Comparison of ENCODE assay signal across 13 mouse cellular contexts in genomic region chr1:39089875-39090274, GRCm38 (mm10).
DNase-seq lines count a peak whose midpoint lies in the region; ATAC-seq lines count a peak whose summit lies in the region.
"Had no signal": no experiment of that assay in that cellular context is flagged by ENCODE, and none has a peak within 500 bp of the region (broad histone marks: within the 10 kb centered on the region; RNA-seq: fewer than 3 reads in every experiment).

No protein-coding gene starts in this region.

- no peak overlapping the region for H3K4me3 ChIP-seq in heart, embryonic 10.5 days
- H3K4me3 ChIP-seq in heart, embryonic 12.5 days, result no peak overlapping the region
- no peak overlapping the region for H3K4me3 ChIP-seq in midbrain, embryonic 11.5 days (ENCODE audit: low read depth, low read length)
- H3K4me3 ChIP-seq: layer of hippocampus, adult 2 months; myocyte had no signal

- peaks cover 5% of the 10 kb centered on the region for H3K4me1 ChIP-seq in heart, embryonic 10.5 days
- no peaks in the 10 kb centered on the region for H3K4me1 ChIP-seq in heart, embryonic 12.5 days (replicated peaks)
- H3K4me1 ChIP-seq in midbrain, embryonic 11.5 days (ENCODE audit: control insufficient read depth, insufficient read depth, low read length), result no peaks in the 10 kb centered on the region

- WGBS in heart, embryonic 10.5 days, result 47% methylated on average over 9 of the region's 9 CpGs
- WGBS in heart, embryonic 12.5 days, result 39% methylated on average over 9 of the region's 9 CpGs
- WGBS in midbrain, embryonic 11.5 days, result 90% methylated on average over 9 of the region's 9 CpGs

- H3K9me3 ChIP-seq in heart, embryonic 10.5 days, result no peaks in the 10 kb centered on the region
- H3K9me3 ChIP-seq in heart, embryonic 12.5 days (replicated peaks), result peaks cover 4% of the 10 kb centered on the region; the same call in 1 of the 2 replicates
- no peaks in the 10 kb centered on the region; the same call in 1 of the 2 replicates for H3K9me3 ChIP-seq in midbrain, embryonic 11.5 days (ENCODE audit: control insufficient read depth, low read length)

- peak; percentile 74 for DNase-seq in heart, embryonic 10.5 days (ENCODE audit: low spot score)
- DNase-seq in CD4-positive, CD25-positive, alpha-beta regulatory T cell, adult 2 months (ENCODE audit: low read depth, low spot score), result peak; percentile 56
- DNase-seq in midbrain, embryonic 11.5 days (ENCODE audit: low spot score, missing footprints), result no peak
- no peak for DNase-seq in ovary, postnatal 14 days (ENCODE audit: low spot score)
- DNase-seq in urinary bladder, postnatal 36 days (ENCODE audit: low spot score in 2 of 2), result no peak
- DNase-seq: heart, adult 11 months; heart, postnatal 14 days had no signal

- no peak for ATAC-seq in heart, embryonic 12.5 days (ENCODE audit: insufficient number of reproducible peaks, low FRiP score)
- peak; percentile 86 for ATAC-seq in granulocyte monocyte progenitor cell, adult 5-6 weeks (replicated peaks; ENCODE audit: poor library complexity, severe bottlenecking)
- 0 out of 2 replicates have a peak, but pooled peaks have one; percentile 35 for ATAC-seq in megakaryocyte, adult 5-6 weeks (ENCODE audit: poor library complexity, severe bottlenecking)
- no peak for ATAC-seq in midbrain, embryonic 11.5 days (ENCODE audit: low FRiP score)
- ATAC-seq: intestine, postnatal 0 days had no signal

- H3K9ac ChIP-seq in heart, embryonic 12.5 days, result no peak overlapping the region
- no peak overlapping the region for H3K9ac ChIP-seq in midbrain, embryonic 11.5 days (ENCODE audit: low read length)

- H3K4me2 ChIP-seq in heart, embryonic 12.5 days, result no peak overlapping the region
- no peak overlapping the region for H3K4me2 ChIP-seq in midbrain, embryonic 11.5 days

- no peaks in the 10 kb centered on the region for H3K36me3 ChIP-seq in heart, embryonic 10.5 days
- H3K36me3 ChIP-seq in heart, embryonic 12.5 days, result no peaks in the 10 kb centered on the region
- no peaks in the 10 kb centered on the region for H3K36me3 ChIP-seq in midbrain, embryonic 11.5 days (ENCODE audit: control insufficient read depth, insufficient read depth, low read length)

- H3K27me3 ChIP-seq in heart, embryonic 10.5 days (ENCODE audit: insufficient read depth, poor library complexity, severe bottlenecking), result no peaks in the 10 kb centered on the region
- no peaks in the 10 kb centered on the region for H3K27me3 ChIP-seq in heart, embryonic 12.5 days (replicated peaks)
- H3K27me3 ChIP-seq in midbrain, embryonic 11.5 days (ENCODE audit: control insufficient read depth, insufficient read depth, low read length), result no peaks in the 10 kb centered on the region

- no peak overlapping the region for H3K27ac ChIP-seq in heart, embryonic 10.5 days
- no peak overlapping the region for H3K27ac ChIP-seq in heart, embryonic 12.5 days (ENCODE audit: poor library complexity, severe bottlenecking)
- no peak overlapping the region for H3K27ac ChIP-seq in midbrain, embryonic 11.5 days (ENCODE audit: low read depth, low read length)
- H3K27ac ChIP-seq: layer of hippocampus, adult 2 months had no signal

Comparison
In these comparisons a context has a peak if more than half of its experiments do, and no peak if none do; other contexts are left out.
1. DNase-seq: peak in heart, embryonic 10.5 days (single experiment) and CD4-positive, CD25-positive, alpha-beta regulatory T cell, adult 2 months (single experiment); none in midbrain, embryonic 11.5 days (single experiment), ovary, postnatal 14 days (single experiment) and urinary bladder, postnatal 36 days (0 of 2).
2. ATAC-seq: peak in granulocyte monocyte progenitor cell, adult 5-6 weeks (single experiment) and megakaryocyte, adult 5-6 weeks (single experiment); none in heart, embryonic 12.5 days (single experiment) and midbrain, embryonic 11.5 days (single experiment).